Mouse (Mus musculus): Measurements from ENCODE around the gene Gm10135.

DNA sequence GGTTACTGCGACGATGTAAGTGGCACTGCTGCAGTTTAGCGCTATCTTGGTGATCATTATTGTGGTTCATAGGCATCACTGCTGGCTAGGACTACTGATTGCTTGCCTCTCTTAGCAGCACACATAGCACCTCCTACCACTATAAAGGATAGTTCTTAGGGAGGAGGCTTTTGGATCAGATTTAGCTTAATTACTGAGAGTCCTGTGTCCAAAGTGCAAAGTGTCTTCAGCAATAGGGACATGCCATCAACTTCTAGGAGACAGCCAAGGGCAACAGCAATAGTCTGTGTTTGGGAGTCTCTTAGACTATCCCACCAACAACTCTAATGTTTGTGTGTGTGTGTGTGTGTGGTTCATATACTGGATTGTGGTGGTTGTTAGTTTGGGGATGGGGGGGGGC lies 51.7 kb downstream of the Gm10135 start:
- no peak for TF ChIP-seq CTCF (IDR thresholded peaks at IDR 0.05; ENCODE audit: low read depth)
- TF ChIP-seq EP300 (IDR thresholded peaks at IDR 0.05; ENCODE audit: low read depth) = no peak

All from liver, postnatal 0 days (tissue).